Mouse (Mus musculus) T-helper 1 cell (primary cell): ENCODE measurements around the gene Creb5.

Experiments
- in situ Hi-C: fragments of 300-600 bp; cut with MboI, MseI; formaldehyde crosslinking; loops from one replicate; pipeline ENCODE4 v1.15.1; 2025; ENCODE audit warnings: high pct_unique_total_duplicates

The Creb5 gene

GRCm38 (mm10) chr6:53695216-53695615, 408.1 kb downstream of the Creb5 start:
- in situ Hi-C loops, result no loop called here

DNA sequence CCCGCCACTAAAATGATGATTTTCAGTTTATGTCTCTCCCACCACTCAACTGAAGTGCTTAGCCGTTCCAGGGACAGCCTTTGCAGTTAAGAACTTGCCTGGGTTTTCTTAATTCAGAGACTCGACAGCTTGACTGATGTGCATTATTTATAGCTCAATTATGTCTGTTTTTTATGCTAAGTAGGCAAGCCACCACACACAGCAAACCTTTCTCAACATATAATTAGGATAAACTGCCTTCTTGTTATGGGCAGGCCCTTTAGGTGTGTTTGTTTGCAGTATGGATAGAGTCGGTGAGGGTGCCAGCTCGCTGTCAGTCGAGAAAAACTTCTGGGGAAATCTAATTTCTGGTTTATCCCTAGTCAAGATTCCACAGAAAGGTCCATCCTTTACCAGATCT, 409.4 kb downstream of the Creb5 start:
- in situ Hi-C loops, result no loop called here

DNA sequence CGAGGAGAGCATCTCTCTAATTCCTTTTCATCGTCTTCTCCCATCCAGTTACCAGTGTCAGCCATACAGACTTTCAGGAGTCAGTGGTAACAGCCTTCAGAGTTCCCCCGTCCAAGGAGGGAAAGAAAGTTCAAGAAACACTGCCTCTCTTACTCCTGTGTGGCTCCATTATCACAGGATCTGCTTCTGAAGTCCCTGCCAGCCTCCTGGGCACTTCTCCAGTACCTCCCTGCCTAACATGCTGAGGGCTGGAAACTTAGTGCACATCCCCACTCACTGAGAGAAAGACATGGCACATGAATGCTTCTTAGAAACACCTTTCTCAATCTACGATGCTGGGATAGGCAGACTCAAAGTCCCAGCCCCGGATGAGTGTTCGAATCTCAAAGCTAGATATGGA, 409.9 kb downstream of the Creb5 start:
- in situ Hi-C loops, result no loop called here

GRCm38 (mm10) chr6:53698128-53698749, 411.2 kb downstream of the Creb5 start:
- in situ Hi-C loops, result no loop called here

DNA sequence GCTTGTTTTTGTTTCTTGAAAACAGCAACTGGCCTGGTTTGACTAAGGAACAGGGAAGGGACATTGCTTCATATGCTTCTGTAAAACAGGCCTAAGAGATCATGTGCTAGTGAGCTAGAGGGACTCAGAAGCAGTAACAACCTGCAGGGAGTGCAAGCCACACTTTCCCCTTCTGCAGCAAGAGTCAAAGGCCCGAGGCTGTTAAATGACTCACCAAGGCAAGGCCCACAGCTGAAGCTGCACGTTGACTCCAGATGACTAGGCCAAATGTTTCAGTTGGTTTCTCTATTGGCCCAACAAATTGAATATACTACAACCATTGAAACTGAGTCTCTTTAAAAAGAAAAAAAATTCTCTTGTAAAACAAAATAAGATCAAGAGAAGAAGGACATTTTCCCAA, 417.4 kb downstream of the Creb5 start:
- in situ Hi-C loops, result no loop called here

DNA sequence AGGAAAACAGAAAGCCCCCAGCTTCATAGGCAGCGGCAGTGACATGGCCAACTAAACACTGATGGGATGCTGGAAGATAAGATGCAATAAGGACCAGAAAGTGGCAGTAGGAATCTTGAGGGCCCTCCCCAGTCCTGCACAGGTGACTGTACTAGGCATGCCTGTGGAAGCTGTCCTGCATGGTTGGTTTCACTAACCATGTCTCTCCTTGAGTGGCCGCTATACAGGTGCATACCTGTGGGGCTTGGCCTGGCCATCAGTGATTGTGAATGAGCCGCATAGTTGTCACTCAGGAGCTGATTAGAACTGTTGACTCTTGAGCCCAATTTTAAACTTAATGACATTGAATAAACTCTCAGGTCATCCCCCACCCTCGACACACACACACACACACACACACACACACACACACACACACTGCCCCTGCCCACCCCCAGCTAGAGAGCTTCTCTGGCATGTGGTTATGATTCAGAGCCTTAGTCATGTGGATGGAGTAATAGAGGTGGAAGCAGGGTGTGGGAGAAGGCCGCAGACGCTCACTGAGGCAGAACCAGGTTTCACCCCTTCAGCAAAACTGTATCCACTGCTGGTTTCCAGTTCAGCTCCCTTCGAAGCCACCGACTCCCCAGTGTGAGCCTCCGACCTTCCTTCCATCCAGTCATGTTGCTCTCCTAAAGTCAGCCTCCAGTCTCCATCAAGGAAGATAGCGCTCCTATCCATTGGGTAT, 419.7 kb downstream of the Creb5 start:
- in situ Hi-C loops, result no loop called here

DNA sequence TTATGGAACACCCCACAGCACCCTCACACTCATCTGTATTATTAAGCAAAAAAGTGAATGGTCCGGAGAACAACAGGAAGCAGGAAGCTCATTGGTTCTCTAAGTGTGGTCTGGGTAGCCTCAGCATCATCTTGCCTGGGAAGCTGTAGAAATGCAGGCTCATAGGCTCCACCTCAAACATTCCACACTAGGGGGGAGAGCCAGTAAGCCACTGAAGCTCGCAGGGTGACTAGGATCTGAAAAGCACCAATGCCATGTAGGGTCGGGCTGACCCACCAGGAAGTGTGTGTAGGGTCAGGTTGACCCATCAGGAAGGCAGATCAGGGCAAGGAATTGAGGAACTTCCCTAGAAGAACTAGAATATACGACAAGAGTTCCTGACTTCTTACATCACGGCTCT, 420.7 kb downstream of the Creb5 start:
- in situ Hi-C loops, result no loop called here

GRCm38 (mm10) chr6:53709694-53710442, 422.8 kb downstream of the Creb5 start:
- in situ Hi-C loops, result no loop called here

DNA sequence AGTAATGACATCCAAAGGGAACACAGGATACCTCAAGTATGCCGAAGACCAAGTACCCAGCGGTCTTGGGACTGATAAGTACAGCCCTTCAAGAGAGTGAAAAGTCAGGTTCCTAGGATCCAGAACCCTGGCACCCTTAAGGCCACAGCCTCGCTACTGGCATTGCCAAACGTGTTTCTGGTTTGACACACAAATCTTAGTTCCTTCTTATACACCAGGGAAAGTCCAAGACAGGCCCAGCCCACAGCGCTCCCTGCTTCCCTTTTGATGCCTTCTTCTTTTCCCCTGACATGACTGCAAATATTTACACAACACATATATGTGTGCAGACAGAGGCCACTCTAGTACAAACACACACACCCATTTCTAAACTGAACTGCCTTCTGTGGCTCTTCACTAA, 423.5 kb downstream of the Creb5 start:
- in situ Hi-C loops, result no loop called here

- in situ Hi-C loops, result no loop called here
Observed at GRCm38 (mm10) chr6:53713152-53713551, 426.1 kb downstream of the Creb5 start.

DNA sequence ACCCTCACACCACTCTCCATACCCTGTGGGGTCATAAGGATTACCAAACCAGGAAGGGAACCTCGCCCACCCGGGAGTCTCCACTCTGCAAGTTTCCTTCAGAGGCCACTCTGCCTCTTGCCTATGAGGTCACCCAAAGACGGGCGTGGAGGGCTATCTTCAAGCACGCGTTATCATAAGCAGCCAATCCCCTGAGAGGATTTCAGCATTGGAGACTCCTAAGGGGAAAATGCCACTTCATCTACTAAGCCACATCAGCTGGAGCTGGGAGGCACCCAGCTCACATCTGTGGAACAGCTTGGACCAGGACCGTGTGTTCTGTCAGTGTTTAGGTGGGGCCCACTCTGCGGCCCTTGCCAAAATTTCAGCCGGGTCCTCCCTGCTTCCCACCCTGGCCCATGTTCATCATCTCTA, 427.8 kb downstream of the Creb5 start:
- in situ Hi-C loops, result no loop called here

DNA sequence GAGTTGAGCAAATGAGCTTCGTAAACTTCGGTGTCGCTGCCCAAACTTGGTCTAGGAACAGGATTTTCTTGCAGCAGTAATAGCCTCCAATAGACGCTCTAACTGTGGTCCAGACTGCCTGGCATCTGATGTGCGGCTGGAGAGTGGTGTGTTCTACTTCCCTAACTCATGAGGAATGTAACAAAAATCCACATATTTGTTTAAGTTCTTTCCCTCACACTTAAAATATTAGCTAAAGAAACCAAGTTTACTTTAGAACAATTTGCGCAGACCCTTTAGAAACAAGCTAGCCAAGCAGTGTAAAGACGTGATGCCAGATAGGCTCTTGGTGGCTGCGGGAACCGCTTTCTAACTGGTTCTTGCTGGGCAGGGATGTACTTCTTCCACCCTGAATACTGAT, 428.9 kb downstream of the Creb5 start:
- in situ Hi-C loops, result no loop called here

GRCm38 (mm10) chr6:53720009-53720408, 432.9 kb downstream of the Creb5 start:
- in situ Hi-C loops, result loop anchor here (10.0 kb wide), 1 partner anchor 195 kb away; no protein-coding TSS in a partner anchor

- in situ Hi-C loops, result loop anchor here (10.0 kb wide), 1 partner anchor 197 kb away; no protein-coding TSS in a partner anchor
Observed at GRCm38 (mm10) chr6:53721595-53721994, 434.5 kb downstream of the Creb5 start.

DNA sequence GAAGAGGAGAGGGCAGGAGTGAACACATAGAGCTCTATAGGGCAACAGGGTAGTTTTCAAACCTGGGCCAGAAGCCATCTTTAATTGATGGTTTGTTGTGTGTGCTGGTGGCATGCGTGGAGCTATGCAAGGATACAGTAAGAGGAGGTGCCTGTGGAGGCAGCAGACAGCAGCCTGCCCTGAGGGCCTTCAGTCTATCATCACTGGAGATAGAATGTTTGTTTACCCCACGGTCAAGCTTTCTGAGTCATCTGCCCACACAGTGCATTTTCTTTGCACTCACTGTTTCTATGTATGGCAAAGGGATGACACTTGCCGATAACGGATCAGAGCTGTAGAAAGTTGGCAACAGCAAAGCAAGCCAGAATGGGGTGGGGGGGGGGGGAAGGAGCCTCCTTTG, 435.6 kb downstream of the Creb5 start:
- in situ Hi-C loops, result loop anchor here (10.0 kb wide), 1 partner anchor 198 kb away; no protein-coding TSS in a partner anchor

DNA sequence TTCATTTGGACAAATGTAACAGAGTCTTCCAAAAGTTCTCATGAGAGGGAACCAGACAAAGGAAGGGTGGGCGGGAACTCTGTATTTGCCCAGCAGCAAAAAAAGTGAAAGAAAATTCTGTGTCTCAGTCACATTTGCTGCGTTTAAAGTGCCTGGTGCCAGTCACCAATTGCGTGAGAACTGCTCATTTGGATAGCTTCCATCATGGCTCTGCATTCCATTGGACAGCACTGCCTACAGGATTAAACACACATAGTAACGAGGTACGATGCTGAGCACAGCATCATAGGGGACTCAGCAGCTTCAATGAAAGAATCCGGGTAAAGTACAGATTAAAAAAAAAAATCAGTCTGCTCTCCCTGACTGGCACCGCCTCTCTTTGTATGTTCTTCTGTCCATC, 443.4 kb downstream of the Creb5 start:
- in situ Hi-C loops, result no loop called here

- in situ Hi-C loops, result no loop called here
Observed at GRCm38 (mm10) chr6:53730996-53731485, 444.0 kb downstream of the Creb5 start.

GRCm38 (mm10) chr6:53733546-53733945, 446.5 kb downstream of the Creb5 start:
- in situ Hi-C loops, result no loop called here

GRCm38 (mm10) chr6:53733999-53734398, 446.9 kb downstream of the Creb5 start:
- in situ Hi-C loops, result no loop called here

DNA sequence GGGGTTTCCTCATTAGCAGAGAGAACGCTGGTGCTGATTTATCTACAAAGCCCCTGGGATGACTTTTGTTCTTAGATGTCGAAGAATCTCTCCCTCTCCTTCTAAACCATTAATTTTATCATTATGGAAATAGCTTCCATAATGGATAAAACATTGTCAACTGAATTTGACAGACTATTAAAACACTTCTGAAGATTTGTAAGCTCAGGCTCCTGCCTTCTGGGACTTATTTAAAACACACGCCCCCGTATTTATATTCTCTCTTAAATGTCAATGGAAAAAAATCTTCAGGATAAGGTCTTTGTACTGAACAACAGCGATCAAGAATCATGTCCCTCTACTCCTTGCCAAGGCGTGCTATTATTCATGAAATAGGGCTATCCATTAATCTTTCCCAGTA, 448.6 kb downstream of the Creb5 start:
- in situ Hi-C loops, result no loop called here

- in situ Hi-C loops, result no loop called here
Observed at GRCm38 (mm10) chr6:53738206-53738605, 451.1 kb downstream of the Creb5 start.

- in situ Hi-C loops, result no loop called here
Observed at GRCm38 (mm10) chr6:53741222-53741621, 454.2 kb downstream of the Creb5 start.
